Mouse (Mus musculus) monocyte, adult 5-6 weeks (primary cell): Measurements from ENCODE around the gene Slco2b1. TPM values are rescaled to one million over a fixed set of nuclear protein-coding genes. Genes with fewer than 3 reads are reported as not detected.
"Not testable (repeated sequence)": the region's sequence is repeated elsewhere in the genome, so short reads cannot be mapped to it uniquely, and the experiment has no call there.

Experiments
- ATAC-seq: fragments of 153-309, 156-312 bp; replicated peaks from 2 replicates; pipeline ENCODE4 v1.8.0; 2017; ENCODE audit warnings: mild to moderate bottlenecking; ENCODE audit not compliant: low TSS enrichment, insufficient number of reproducible peaks, severe bottlenecking, poor library complexity, low FRiP score
- total RNA-seq: library from RNA; stranded (forward); fragments of 200-1000, 200-491, 200-594 nt; gene quantifications from 3 replicates; pipeline ENCODE4 v1.2.3, GENCODE M21; 2017

Slco2b1 gene
- total RNA-seq, 1 experiment from 2014 or later: 0.48 TPM

DNA sequence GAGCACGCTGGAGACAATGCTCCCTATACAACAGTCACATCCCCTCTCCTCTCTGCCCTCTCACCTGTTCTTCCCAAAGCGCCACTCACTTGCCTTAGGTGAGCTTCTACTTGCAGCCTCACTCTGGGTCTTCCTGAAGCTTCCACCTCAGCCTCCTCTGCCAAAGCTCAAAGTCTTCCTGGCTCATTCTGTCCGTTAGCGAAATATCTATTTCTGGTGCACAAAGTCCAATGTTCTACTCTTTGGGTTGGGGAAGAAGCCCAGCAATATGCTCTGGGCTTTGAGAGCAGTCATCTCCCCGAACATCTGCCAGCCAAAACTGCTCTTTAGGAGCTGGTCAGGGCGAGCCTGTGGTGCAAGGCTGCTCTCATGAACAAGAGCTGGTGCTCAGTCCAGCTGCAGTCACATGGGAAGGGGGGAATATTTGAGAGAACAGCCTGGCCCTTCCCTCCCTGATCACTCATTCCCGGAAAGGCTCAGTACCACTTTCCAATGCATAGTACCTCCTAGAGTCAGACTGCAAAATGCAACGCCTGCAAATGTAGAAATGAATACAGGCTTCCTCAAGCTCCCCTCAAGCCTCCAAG, 15.6 kb downstream of the Slco2b1 start:
- no peak for ATAC-seq

DNA sequence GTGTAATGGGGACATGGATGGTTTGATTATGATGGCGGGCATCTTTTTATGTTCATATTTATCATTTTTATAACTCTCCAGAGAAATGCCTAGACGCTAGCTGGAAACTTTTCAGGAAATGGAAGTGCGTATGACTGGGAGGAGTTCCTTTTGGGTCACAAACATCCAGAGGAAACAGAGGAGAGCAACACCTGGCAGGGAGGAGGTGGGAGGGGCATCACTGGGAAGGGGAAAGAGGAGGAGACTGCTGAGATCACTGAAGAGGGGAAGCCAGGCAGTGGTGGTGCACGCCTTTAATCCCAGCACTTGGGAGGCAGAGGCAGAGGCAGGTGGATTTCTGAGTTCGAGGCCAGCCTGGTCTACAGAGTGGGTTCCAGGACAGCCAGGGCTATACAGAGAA, 16.7 kb downstream of the Slco2b1 start:
- ATAC-seq: not testable (repeated sequence)

DNA sequence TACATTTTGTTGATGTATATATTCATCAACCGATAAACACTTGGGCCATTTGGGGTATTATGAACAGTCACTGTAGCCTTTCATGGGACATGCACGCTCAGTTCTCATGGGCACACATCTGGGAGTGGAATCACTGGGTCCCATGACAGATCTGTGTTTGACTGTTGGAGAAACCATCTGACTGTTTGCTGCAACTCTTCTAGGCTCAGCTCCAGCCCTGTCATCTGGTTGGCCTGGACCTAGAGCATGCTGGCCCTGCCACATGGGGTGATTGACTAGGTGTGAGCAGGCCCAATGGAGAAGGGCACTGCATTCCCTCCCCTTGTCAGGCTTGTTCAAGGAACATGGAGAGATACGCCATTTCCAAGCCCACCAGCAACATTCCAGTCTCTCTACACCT, 17.2 kb downstream of the Slco2b1 start:
- no peak for ATAC-seq

DNA sequence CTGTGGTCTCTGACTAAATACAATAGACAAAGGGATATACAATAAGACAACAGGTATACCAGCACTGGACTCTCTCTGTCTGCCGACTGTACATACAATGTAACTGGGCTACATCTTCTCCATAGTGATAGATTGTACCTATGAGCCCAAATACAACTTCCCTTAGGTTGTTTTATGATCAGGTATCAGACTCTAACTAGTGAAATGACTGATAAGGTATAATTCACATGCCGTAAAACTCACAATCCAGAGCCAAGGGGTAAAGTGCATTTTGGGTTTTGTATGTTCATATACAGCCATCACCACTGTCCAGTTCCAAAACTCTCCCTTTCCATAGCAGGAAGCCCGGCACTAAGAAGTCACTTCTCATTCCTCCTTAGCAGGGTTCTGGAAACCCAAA, 17.8 kb downstream of the Slco2b1 start:
- ATAC-seq: no peak

DNA sequence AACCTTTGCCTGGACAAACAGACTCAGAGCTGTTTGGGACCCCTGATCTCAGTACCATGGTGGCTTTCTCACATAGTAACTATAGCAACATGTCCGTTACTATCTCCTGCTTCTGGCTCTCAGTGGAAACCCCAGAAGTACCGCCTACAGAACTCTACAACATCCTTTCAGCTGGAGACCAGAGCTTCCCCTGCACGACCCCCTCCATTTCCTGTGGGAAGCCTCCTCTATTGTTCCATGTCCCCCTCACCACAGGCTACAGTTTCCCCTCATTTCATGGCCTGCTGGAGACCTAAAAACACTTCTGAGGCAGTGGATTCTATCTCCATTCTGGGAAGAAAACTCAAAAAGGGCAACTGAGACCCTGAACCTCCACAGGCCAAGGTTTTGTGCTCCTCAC, 18.7 kb downstream of the Slco2b1 start:
- no peak for ATAC-seq

DNA sequence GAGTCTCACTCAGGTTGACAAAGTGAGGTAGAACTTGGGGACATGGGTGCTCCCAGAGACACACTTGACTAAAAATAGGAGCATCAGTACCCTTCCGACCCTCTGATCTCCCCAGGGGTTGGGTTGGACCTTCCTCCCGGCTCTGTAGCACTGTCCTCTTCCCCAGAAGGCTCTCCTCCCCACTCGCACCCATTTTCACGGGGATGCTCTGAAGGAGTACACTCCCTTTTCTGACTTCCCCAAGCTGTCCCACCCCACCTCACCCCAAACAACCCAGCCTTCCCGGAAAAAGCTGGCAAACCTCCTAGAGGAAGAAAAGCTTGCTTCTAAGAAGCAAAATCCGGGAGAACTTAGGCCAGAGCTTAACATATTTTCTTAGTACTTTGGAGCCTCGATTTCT, 20.3 kb downstream of the Slco2b1 start:
- ATAC-seq: no peak

DNA sequence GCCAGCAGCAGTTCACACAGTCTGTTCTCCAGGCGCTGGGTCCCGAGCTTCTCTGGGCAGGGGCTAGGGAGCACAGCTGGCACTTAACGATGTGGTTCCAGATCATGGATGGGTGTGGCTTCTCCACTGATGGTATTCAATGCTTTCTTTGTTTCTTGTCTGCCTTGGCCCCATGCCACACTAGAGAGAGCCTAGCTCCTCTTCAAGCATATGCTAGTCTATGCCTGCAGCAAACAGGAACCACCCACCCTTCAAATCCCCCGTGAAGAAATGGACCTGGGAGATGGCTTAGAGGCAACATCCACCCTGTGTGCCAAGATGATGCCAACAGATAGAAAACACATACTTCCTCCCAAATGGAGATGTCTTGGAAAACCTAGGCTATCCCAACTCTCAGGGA, 27.1 kb downstream of the Slco2b1 start:
- ATAC-seq: no peak

DNA sequence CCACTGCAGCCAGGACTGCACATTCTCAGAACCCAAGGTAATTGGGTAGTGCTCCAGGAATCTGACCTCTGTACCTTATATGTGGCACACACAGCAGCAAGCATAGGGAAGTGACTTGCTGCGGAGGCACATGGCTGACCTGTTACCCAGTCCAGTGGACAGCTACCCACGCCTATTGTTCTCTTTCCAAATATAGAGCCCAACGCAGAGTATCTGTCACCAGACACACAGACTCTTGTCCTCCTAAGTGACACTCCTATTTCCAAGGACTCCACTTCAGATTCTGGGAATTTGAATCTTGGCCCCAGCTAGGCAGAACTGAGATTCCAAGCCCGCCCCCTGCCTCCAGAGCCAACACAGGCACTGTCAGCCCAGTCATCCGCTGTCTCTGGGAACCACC, 30.4 kb downstream of the Slco2b1 start:
- ATAC-seq: no peak

DNA sequence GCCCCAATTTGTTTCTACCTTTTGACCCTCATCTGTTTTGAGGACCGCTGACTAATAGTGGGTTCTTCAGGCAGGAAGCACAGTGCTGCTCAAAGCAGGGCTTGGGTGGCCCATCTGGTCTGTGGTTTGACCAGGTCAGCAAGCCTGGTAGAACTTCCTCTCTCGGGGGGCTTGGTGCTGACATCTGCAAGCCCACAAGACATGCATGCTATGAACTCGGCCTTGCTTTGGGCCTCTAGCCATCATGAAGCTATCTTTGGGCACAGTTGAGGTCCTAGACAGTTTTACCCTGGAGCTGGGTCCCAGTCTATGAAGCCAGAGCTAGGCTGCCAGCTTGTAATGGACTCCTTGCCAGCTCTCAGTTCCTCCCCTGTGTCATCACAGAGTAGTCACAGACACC, 36.2 kb downstream of the Slco2b1 start:
- ATAC-seq: 0 out of 2 replicates have a peak, but pooled peaks have one; percentile 25

DNA sequence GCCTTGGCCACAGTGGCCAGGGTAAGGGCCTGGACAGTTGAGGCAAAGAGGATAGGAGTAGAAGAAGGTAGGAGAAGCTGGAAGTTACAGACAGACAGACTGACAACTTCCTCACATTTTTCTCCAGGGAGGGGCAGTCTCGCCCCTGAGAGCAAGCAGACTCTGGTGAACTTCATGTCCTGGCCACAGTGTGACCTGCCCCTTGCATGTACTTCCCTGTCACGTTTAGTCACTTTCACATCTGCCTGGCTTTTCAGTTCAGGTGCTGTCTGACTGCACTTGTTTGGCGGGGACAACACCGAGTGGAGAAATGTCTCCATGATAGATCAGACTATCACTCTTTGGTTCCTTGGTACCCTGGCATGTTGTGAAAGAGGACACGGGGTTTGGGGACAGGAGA, 36.9 kb downstream of the Slco2b1 start:
- ATAC-seq: peak; percentile 49; the same call in 1 of the 2 replicates

DNA sequence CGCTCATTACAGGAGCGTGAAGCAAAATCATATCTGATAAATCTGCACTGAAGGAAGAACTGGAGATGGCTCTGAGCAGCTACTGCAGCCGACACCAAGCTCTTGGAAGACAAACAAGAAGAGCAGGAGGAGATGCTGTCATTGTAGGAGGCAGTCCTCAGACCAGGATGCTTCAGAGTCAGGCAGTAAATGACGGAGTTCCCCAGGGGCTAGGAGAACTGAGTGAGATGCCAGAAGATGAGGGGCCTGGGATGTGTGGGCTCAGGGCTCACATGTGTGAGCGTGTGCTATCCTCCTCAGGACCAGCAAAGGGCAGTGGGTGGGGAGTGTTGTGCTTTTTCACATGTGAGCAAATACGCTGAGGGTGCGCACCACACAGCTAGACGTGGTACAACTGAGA, 38.0 kb downstream of the Slco2b1 start:
- no peak for ATAC-seq

DNA sequence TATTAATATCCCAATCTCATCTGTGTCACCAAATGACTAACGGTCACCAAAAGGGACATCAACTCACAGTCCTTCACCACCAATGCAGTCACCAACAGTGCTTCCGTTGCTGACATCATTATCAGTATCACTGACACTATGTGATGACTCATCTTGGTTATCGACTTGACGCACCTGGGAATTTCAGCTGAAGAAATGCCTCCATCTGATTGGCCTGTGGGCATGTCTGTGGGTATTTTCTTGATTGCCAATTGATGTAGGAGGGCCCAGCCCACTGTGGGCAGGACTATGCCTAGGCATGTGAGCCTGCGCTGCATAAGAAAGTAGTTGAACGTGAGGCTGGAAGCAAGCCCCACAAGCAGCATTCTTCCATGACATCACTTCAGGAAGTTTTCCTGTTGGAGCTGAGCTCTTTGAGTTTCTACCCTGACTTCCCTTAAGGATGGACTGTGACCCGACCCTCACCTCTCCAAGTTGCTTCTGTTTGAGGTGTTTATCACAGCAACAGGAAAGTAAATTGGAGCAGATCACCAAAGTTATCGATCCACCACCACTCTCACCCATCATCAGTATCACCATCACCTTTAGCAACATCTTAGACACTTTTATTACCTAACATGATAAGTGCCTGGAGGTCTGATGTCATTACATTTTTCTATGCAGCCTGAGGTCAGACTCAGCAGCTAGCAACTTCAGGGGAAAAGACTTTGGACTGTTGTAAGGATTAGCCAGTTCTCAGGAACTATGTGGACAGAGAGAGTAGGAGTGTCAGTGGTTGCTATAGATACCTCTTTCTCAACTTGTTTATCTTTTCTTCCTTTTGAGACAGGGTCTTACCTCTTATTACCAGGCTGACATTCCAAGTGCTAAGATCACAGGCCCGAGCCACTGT, 39.4 kb downstream of the Slco2b1 start:
- ATAC-seq: no peak

DNA sequence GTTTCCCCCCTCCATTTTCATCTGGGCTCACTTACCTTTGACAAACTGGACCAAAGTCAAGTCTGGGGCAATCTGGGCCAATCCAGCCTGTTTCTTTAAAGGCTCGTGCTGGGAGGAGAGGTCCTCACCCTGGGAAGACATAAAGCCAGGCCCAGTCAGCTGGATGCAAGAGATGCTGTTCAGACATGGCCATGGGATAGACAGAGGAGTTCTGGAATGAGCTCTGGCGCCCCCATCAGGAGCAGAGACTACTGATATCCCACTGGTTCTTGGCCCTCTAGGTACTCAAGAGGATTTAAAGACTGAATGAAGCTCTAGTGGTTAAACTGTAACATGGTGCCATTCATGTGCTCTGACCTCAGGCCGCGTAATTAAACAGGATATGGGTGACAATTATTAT, 40.2 kb downstream of the Slco2b1 start:
- no peak for ATAC-seq

DNA sequence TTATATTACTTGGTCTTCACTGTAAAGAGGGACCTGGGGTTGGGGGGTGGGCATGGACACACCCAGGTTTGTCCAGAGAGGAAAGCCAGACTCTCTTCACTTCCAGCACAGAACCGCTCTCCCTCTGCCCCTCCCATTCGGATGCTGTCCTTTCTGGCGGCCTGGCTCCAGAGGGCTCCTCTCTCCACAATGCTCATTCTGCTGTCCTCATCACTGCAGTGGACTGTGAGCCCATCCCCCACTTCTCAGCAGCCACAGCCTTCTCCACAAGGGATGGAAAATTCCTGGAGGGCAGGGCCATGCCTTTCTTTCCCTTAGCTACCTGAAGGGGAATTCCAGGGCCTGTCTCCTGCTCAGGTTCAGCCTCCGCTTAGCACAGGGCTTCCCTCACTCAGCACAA, 42.3 kb downstream of the Slco2b1 start:
- ATAC-seq: no peak

DNA sequence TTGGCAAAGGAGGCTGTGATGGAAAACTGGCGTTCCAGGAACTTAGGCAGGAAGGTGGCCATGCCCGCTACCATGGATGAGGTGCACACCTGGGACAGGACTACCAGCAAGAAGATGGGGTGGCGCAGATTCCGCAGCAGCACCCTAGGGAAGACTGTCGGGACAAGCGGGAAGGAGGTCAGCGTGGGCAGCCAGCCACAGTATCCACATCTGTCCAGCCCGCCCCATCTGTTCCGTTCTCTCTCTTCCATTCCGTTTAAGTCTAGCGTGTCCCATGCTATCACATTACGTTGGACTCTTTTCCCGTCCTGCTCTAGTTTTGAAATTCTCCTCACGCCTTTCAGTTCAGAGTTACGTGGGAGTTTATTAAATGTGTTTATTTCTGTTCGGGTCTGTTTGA, 44.0 kb downstream of the Slco2b1 start:
- no peak for ATAC-seq

DNA sequence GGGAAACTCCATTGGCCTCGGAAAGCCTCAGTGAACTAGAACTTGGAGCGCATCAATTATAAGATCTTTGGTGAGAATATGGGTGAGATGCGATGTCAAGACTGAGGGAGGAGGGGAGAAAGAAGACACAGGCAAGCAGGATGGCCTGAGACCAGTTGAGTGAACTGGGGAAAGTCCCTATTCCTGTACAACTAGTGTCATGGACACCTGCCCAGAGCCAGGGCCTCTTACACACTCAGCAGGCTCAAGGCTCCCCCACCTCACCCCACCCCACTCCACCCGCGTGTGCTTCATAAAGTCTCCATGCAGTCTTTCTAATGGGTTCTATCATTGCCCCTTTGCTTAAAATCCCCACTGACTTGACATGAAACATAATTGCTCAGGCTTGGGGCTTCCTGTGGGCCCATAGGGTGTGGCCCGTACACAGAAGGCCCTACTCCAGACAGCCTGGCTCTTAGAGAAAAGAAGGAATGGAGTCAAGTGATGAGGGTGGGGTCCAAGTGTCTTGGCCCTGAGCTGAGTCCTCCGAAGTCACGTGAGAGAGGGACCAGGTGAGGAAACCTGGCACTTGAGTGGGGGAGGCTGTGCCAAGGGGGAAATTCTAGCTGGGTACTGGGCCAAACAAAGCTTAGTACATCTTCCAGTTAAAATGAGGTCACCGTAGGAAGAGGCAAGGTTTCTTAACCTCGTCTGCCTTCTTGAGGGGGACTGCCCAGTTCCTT, 45.2 kb downstream of the Slco2b1 start:
- ATAC-seq: no peak

DNA sequence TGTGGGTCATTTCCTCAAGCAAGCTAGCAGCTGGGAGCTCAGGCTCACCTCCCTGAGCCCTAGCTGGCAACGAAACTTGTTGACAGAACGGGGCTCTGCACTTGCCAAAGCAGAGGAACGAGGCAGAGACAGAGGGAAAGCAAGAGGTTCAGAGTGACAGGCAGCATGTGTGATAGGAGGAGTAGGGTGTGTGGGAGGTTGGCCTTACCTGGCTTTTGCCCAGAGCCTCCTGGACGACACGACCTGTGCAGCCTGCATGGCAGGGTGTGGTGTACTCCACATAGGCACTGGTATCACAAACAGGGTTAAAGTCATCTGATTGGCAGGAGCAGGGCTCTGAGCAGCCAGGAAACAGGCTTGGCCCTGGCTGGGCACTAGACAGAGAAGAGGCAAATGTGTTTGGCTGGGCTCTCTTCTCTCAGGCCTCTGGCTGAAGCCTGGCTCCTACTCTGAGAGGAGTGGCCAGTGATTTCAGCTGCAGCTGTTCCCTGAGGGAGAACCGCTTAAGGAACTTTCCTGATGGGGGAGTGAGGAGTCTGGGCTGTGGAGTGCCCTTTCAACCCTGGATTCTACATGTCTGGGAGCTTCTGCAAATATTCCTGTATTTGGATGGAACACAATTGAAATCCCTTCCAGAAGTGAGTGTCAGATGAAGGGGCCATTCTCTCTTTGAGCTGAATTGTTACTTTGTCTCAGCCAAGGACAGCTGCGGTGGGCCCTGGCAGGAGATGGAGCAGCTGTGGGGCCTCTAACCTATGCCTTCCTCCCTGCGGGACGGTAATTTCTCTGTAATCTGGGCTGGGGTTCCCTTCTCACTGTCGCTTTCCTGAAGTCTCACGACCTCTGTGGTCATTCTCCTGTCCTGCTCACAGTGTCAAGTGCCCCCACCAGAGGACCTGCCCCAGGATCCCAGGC, 46.3 kb downstream of the Slco2b1 start:
- ATAC-seq: no peak

DNA sequence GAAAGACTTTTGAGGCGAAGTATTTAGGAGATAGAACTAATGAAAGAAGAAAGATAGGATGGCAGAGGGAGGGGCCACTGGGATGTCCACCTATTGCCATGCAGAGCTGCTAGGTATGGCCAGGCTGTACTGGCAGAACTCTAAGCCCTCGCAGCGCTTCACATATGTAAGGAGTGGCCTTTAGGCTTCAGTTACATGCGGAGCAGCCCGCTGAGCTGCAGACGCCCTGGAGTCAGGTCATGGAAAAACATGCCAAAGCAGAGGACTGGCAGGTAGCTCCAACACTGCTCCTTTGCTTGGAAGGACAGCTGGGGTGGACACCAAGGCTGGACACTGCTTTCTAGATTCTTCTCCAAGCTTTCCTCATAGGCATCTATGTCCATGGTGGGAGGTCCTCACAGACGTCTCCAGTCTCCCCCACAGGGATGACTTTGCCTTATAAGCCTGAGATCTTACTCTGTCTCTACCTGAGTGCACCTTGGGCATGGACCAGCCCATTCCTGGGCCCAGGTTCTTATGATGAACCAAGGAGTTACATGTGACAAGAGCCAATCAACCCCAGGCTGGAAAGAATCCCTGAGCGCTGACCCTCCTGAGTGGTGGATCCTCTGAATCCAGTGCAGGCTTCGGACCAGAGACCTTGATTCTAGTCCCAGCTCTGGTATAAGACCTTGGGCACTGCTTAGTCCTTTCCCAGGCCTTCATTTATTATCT, 47.5 kb downstream of the Slco2b1 start:
- ATAC-seq: no peak
